Mouse (Mus musculus) layer of hippocampus, adult 9-11 months (tissue): ENCODE measurements at regions not wholly inside any gene's neighbourhood (a gene's known extent, or its start where the extent isn't known, plus 50 kb on each side); places are given as distances from the start of the nearest gene placed in this dataset.
"Not testable (repeated sequence)": the region's sequence is repeated elsewhere in the genome, so short reads cannot be mapped to it uniquely, and the experiment has no call there.

Experiments used
- DNase-seq: peaks from one replicate; pipeline ENCODE4 v3.0.0; 2022

- no peak for DNase-seq
Measured at GRCm38 (mm10) chr14:107214391-107214790, 1108.4 kb downstream of the Trim52 start.

GRCm38 (mm10) chr14:107264182-107264581 is 1158.2 kb downstream of the Trim52 start:
- no peak for DNase-seq

- not testable (repeated sequence) for DNase-seq
Measured at GRCm38 (mm10) chr14:107280346-107280745, 1174.3 kb downstream of the Trim52 start.

GRCm38 (mm10) chr14:107329302-107329701 is 1223.3 kb downstream of the Trim52 start:
- peak; percentile 39 for DNase-seq

DNA sequence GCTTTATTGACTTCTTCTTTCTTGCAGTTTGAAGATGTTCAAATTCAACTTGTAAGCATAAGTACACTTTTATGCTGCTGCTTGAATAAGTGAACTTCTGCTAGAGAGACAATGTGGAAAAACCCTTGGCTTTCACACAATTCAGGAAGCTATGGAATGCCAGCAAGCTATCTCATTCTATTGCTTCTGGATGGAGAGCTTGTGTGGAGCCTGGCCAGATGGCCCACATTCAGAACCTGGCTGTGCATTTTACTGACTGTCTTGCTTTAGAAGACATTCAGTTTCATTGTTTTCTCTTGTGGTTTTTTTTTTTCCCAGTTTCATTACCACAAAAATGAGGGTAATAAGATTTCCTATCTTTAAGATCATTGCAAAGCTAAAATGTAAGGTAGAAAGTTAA is 1234.2 kb downstream of the Trim52 start:
- DNase-seq, result no peak

- DNase-seq, result no peak
Measured at GRCm38 (mm10) chr14:107362788-107363187, 1256.8 kb downstream of the Trim52 start.
